In genomic region chr5:107233366-107234354, GRCm38 (mm10) we compare ENCODE assay signal across 9 mouse cellular contexts. TPM values are rescaled to one million over a fixed set of nuclear protein-coding genes. Genes with fewer than 3 reads are reported as not detected.
A peak's percentile ranks its signal among the peaks of the same experiment; 100 is the strongest.
DNase-seq lines count a peak whose midpoint lies in the region; ATAC-seq and TF ChIP-seq lines count a peak whose summit lies in the region.
"Had no signal": no experiment of that assay in that cellular context is flagged by ENCODE, and none has a peak within 500 bp of the region (broad histone marks: within the 10 kb centered on the region; RNA-seq: fewer than 3 reads in every experiment).

No protein-coding gene starts in this region.

- H3K27me3 ChIP-seq in testis, adult 2 months (ENCODE audit: control insufficient read depth, insufficient read depth, low read length): no peaks in the 10 kb centered on the region
- H3K27me3 ChIP-seq in midbrain, embryonic 14.5 days (ENCODE audit: control insufficient read depth, insufficient read depth, low read length): no peaks in the 10 kb centered on the region
- no peaks in the 10 kb centered on the region for H3K27me3 ChIP-seq in hindbrain, embryonic 11.5 days (ENCODE audit: control insufficient read depth, insufficient read depth, low read length)

- ATAC-seq in CD4-positive, CD25-positive, alpha-beta regulatory T cell, adult 4 months: no peak
- no peak for ATAC-seq in midbrain, embryonic 14.5 days (ENCODE audit: low FRiP score, low TSS enrichment)
- ATAC-seq in hindbrain, embryonic 11.5 days (ENCODE audit: low FRiP score): no peak

- no peak for TF ChIP-seq POLR2A in testis, adult 2 months (IDR thresholded peaks at IDR 0.05; ENCODE audit: control insufficient read depth, low read depth, low read length)

- H3K9me3 ChIP-seq in midbrain, embryonic 14.5 days (ENCODE audit: control insufficient read depth, low read length): no peaks in the 10 kb centered on the region
- H3K9me3 ChIP-seq in hindbrain, embryonic 11.5 days (ENCODE audit: control insufficient read depth, low read length): no peaks in the 10 kb centered on the region

- WGBS in midbrain, embryonic 14.5 days: 74% methylated on average over 14 of the region's 14 CpGs
- 77% methylated on average over 14 of the region's 14 CpGs for WGBS in hindbrain, embryonic 11.5 days

- DNase-seq in testis, postnatal 10 days (ENCODE audit: low spot score): no peak
- DNase-seq in heart, postnatal 25 days (ENCODE audit: low spot score): peak; percentile 44
- DNase-seq in liver: peak; percentile 64
- DNase-seq in testis, postnatal 14 days (ENCODE audit: low spot score): peak; percentile 40
- no peak for DNase-seq in midbrain, embryonic 14.5 days
- DNase-seq in hindbrain, embryonic 11.5 days (ENCODE audit: low spot score): no peak
- DNase-seq: cerebellum, postnatal 36 days had no signal

- H3K36me3 ChIP-seq in testis, adult 2 months (ENCODE audit: control insufficient read depth, insufficient read depth, low read length): no peaks in the 10 kb centered on the region
- no peaks in the 10 kb centered on the region for H3K36me3 ChIP-seq in midbrain, embryonic 14.5 days (ENCODE audit: control insufficient read depth, insufficient read depth, low read length)
- no peaks in the 10 kb centered on the region for H3K36me3 ChIP-seq in hindbrain, embryonic 11.5 days (ENCODE audit: control insufficient read depth, insufficient read depth, low read length)

- intact Hi-C loops in heart, postnatal 25 days (cut with DNase I): loop anchor here (5.0 kb wide), 1 partner anchor 81 kb away; no protein-coding TSS in a partner anchor

- peak overlapping the region; percentile 71 for H3K27ac ChIP-seq in testis, adult 2 months (ENCODE audit: control insufficient read depth, insufficient read depth, low read depth, low read length)
- H3K27ac ChIP-seq in midbrain, embryonic 14.5 days (replicated peaks; ENCODE audit: low read depth, low read length): no peak overlapping the region
- H3K27ac ChIP-seq in hindbrain, embryonic 11.5 days (ENCODE audit: low read depth, low read length): no peak overlapping the region

- peaks cover 3% of the 10 kb centered on the region for H3K4me1 ChIP-seq in testis, adult 2 months (ENCODE audit: control insufficient read depth, insufficient read depth, low read length)
- peaks cover 17% of the 10 kb centered on the region for H3K4me1 ChIP-seq in midbrain, embryonic 14.5 days (ENCODE audit: control insufficient read depth, insufficient read depth, low read length)
- H3K4me1 ChIP-seq in hindbrain, embryonic 11.5 days (replicated peaks; ENCODE audit: control insufficient read depth, insufficient read depth, low read length): no peaks in the 10 kb centered on the region

- H3K4me2 ChIP-seq in midbrain, embryonic 14.5 days (ENCODE audit: low read length): no peak overlapping the region
- no peak overlapping the region for H3K4me2 ChIP-seq in hindbrain, embryonic 11.5 days (replicated peaks; ENCODE audit: low read depth, low read length)

- no peak for TF ChIP-seq CTCF in testis, adult 2 months (IDR thresholded peaks at IDR 0.05; ENCODE audit: control insufficient read depth, insufficient read depth, insufficient replicate concordance, low read depth, low read length)

- H3K9ac ChIP-seq in midbrain, embryonic 14.5 days (replicated peaks; ENCODE audit: low read length): no peak overlapping the region
- no peak overlapping the region for H3K9ac ChIP-seq in hindbrain, embryonic 11.5 days (ENCODE audit: low read depth, low read length)

- no peak overlapping the region for H3K4me3 ChIP-seq in testis, adult 2 months (ENCODE audit: control insufficient read depth, low read depth, low read length)
- no peak overlapping the region for H3K4me3 ChIP-seq in midbrain, embryonic 14.5 days (replicated peaks; ENCODE audit: low read depth, low read length)
- no peak overlapping the region for H3K4me3 ChIP-seq in hindbrain, embryonic 11.5 days (ENCODE audit: low read depth, low read length)

RNA-seq across cellular contexts. Expression of gene Tgfbr3, which starts 55.8 kb away (rescaled TPM):
- polyA plus RNA-seq in testis, adult 2 months (2012; rRNA removed): 7.1 and 8.4 TPM in 2 replicates
- total RNA-seq in heart, postnatal 25 days (2021): 10 to 100 TPM; 42.9 to 50.8 TPM
- polyA plus RNA-seq in CD4-positive, CD25-positive, alpha-beta regulatory T cell, adult 4 months (2017; shearing (Covaris generic)): 1 to 10 TPM; 4.4 to 7.8 TPM
- 1.4 and 4.7 TPM in 2 replicates for polyA plus RNA-seq in midbrain, embryonic 14.5 days (2014; fragmentation: Nextera tagmentation; extraction: Ambion mirVana)
- 7.5 and 9.6 TPM in 2 replicates for polyA plus RNA-seq in hindbrain, embryonic 11.5 days (2014; fragmentation: Nextera tagmentation; extraction: Ambion mirVana)

Comparison
In these comparisons a context has a peak if more than half of its experiments do, and no peak if none do; other contexts are left out.
1. DNase-seq: peak in heart, postnatal 25 days (single experiment), liver (single experiment) and testis, postnatal 14 days (single experiment); none in testis, postnatal 10 days (single experiment), midbrain, embryonic 14.5 days (single experiment) and hindbrain, embryonic 11.5 days (single experiment).